Mouse (Mus musculus): ENCODE measurements around the gene Gal3st2. TPM values are rescaled to one million over a fixed set of nuclear protein-coding genes. Genes with fewer than 3 reads are reported as not detected.
"Not testable (repeated sequence)": the region's sequence is repeated elsewhere in the genome, so short reads cannot be mapped to it uniquely, and the experiment has no call there.

Gene Gal3st2
- polyA plus RNA-seq, 1 experiment from 2014 or later: not detected

DNA sequence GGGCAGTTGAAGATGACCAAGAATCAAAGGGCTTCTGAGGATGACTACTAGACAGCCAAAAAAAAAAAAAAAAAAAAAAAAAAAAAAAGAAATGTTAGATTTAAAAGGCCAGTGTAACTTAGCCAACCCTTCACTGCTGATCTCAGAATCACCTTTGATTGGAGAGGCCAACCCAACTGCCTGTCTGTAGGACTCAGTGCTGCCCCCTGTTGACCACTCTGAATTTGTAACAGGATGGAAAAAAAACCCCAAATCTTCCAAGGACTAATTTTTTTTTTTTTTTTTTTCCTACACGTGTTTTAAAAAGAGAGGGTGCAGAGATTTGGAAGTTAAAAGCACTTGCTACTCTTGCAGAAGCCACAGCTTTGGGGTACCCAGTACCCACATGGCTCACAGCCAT, 29.8 kb downstream of the Gal3st2 start:
- H3K4me2 ChIP-seq (replicated peaks; ENCODE audit: low read depth, low read length); H3K27ac ChIP-seq (ENCODE audit: low read length); ATAC-seq (ENCODE audit: insufficient number of reproducible peaks, insufficient read depth, low FRiP score, low read depth); H3K4me3 ChIP-seq (ENCODE audit: low read depth, low read length); H3K27me3 ChIP-seq (ENCODE audit: control insufficient read depth, insufficient read depth, low read length); H3K36me3 ChIP-seq (ENCODE audit: control insufficient read depth, insufficient read depth, low read length); H3K9me3 ChIP-seq (ENCODE audit: control insufficient read depth, low read depth, low read length); H3K4me1 ChIP-seq (ENCODE audit: control insufficient read depth, insufficient read depth, low read length); H3K9ac ChIP-seq (replicated peaks; ENCODE audit: low read depth, low read length): not testable (repeated sequence)
- 60% methylated on average over 1 of the region's 1 CpGs for WGBS

DNA sequence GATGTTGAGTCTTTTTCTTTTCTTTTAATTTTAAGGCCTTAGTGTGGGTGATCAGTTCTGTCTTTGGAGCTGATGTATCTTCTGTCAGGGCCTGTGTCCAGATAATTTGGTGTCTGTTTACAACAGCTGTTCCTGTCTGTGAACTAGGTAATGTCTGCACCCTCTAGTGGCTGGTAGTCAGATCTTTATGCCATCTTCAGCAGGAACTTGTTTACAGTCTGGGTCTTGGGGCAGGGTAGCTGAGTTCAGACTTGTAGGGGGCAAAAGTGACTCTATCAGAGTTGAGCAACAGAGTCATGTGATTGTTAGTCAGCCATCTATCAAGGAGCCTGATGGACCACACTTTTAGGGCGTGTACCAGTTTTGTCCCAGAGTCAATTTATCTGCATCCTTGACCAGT, 36.3 kb downstream of the Gal3st2 start:
- not testable (repeated sequence) for H3K4me2 ChIP-seq (replicated peaks; ENCODE audit: low read depth, low read length); H3K4me3 ChIP-seq (ENCODE audit: low read depth, low read length); H3K9ac ChIP-seq (replicated peaks; ENCODE audit: low read depth, low read length); H3K9me3 ChIP-seq (ENCODE audit: control insufficient read depth, low read depth, low read length); H3K27ac ChIP-seq (ENCODE audit: low read length); H3K4me1 ChIP-seq (ENCODE audit: control insufficient read depth, insufficient read depth, low read length); H3K36me3 ChIP-seq (ENCODE audit: control insufficient read depth, insufficient read depth, low read length); H3K27me3 ChIP-seq (ENCODE audit: control insufficient read depth, insufficient read depth, low read length); ATAC-seq (ENCODE audit: insufficient number of reproducible peaks, insufficient read depth, low FRiP score, low read depth)
- WGBS: no CpG with 5 or more reads among the region's 1 CpGs

DNA sequence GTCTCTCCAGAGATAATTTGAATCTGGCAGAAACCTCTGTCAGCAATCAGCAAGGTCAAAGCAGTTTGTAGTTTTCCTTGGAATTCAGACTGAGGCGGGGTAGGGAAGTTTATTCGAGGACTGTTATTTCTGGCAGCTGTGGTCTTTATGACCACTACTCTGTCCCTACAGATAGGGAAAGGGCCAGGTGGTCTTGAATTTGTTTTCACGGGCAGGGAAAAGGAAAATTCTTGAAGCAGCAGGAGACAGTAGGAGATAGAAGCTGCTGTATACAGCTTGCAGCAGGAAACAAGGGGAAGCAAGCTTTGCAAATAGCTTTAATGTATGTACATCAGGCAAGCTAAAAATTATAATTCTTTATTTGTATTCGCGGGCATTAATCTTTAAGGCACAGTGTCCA, 40.2 kb downstream of the Gal3st2 start:
- H3K4me2 ChIP-seq (replicated peaks; ENCODE audit: low read depth, low read length); ATAC-seq (ENCODE audit: insufficient number of reproducible peaks, insufficient read depth, low FRiP score, low read depth); H3K9me3 ChIP-seq (ENCODE audit: control insufficient read depth, low read depth, low read length); H3K27ac ChIP-seq (ENCODE audit: low read length); H3K4me1 ChIP-seq (ENCODE audit: control insufficient read depth, insufficient read depth, low read length); H3K9ac ChIP-seq (replicated peaks; ENCODE audit: low read depth, low read length); H3K36me3 ChIP-seq (ENCODE audit: control insufficient read depth, insufficient read depth, low read length); H3K27me3 ChIP-seq (ENCODE audit: control insufficient read depth, insufficient read depth, low read length); H3K4me3 ChIP-seq (ENCODE audit: low read depth, low read length): not testable (repeated sequence)
- WGBS: no CpG with 5 or more reads among the region's 5 CpGs

DNA sequence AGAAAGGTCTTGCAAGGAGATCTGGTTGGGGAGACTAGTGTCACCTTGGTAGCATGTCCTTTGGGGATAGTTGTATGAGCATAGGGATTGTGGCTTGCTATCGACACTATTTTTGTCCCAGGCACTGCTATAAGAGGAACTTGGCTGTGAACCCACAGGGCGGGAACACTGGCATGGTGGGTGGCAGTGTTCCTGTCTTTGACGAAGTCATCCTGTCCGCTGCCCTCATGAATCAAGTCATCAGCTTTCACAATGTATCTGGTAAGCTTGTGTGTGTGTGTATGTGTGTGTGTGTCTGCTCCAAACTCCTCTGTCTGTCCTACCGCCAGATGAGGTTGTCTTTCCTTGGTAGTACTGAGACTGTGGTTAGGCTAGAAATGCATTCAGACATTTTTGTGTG, 45.6 kb downstream of the Gal3st2 start:
- H3K36me3 ChIP-seq (ENCODE audit: control insufficient read depth, insufficient read depth, low read length); H3K9me3 ChIP-seq (ENCODE audit: control insufficient read depth, low read depth, low read length); H3K4me1 ChIP-seq (ENCODE audit: control insufficient read depth, insufficient read depth, low read length); H3K27ac ChIP-seq (ENCODE audit: low read length); H3K27me3 ChIP-seq (ENCODE audit: control insufficient read depth, insufficient read depth, low read length); H3K4me2 ChIP-seq (replicated peaks; ENCODE audit: low read depth, low read length); H3K9ac ChIP-seq (replicated peaks; ENCODE audit: low read depth, low read length); H3K4me3 ChIP-seq (ENCODE audit: low read depth, low read length); ATAC-seq (ENCODE audit: insufficient number of reproducible peaks, insufficient read depth, low FRiP score, low read depth): not testable (repeated sequence)
- 92% methylated on average over 3 of the region's 5 CpGs for WGBS

- not testable (repeated sequence) for H3K27me3 ChIP-seq (ENCODE audit: control insufficient read depth, insufficient read depth, low read length); H3K9ac ChIP-seq (replicated peaks; ENCODE audit: low read depth, low read length); H3K4me2 ChIP-seq (replicated peaks; ENCODE audit: low read depth, low read length); H3K36me3 ChIP-seq (ENCODE audit: control insufficient read depth, insufficient read depth, low read length); H3K4me1 ChIP-seq (ENCODE audit: control insufficient read depth, insufficient read depth, low read length); H3K4me3 ChIP-seq (ENCODE audit: low read depth, low read length); H3K9me3 ChIP-seq (ENCODE audit: control insufficient read depth, low read depth, low read length); ATAC-seq (ENCODE audit: insufficient number of reproducible peaks, insufficient read depth, low FRiP score, low read depth); H3K27ac ChIP-seq (ENCODE audit: low read length)
- no CpG with 5 or more reads among the region's 11 CpGs for WGBS
Measured at GRCm38 (mm10) chr1:93908977-93909586, 48.0 kb downstream of the Gal3st2 start.

DNA sequence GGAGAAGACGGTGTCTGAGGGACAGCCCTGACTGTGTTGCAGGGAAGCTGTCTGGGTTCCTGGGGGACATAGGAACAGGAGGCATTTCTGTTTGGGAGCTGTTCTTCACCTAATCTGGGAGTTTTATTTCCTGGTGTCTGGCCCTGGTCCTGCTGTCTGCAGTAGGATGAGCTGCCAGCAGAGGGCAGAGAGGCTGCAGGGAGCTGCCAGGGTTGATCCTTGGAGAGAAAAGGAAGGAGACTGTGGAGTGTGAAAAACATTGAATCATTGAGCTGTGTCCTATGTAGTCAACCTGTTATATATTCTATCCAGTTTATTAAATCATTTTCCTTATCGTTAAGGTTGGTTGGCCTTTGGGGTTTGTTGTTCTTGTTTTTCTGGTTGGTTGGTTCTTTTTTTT, 50.8 kb downstream of the Gal3st2 start:
- not testable (repeated sequence) for H3K4me2 ChIP-seq (replicated peaks; ENCODE audit: low read depth, low read length); H3K9ac ChIP-seq (replicated peaks; ENCODE audit: low read depth, low read length); H3K4me1 ChIP-seq (ENCODE audit: control insufficient read depth, insufficient read depth, low read length); H3K27me3 ChIP-seq (ENCODE audit: control insufficient read depth, insufficient read depth, low read length); H3K27ac ChIP-seq (ENCODE audit: low read length); H3K9me3 ChIP-seq (ENCODE audit: control insufficient read depth, low read depth, low read length); H3K4me3 ChIP-seq (ENCODE audit: low read depth, low read length); ATAC-seq (ENCODE audit: insufficient number of reproducible peaks, insufficient read depth, low FRiP score, low read depth); H3K36me3 ChIP-seq (ENCODE audit: control insufficient read depth, insufficient read depth, low read length)
- WGBS: no CpG with 5 or more reads among the region's 2 CpGs

GRCm38 (mm10) chr1:93917160-93917559, 56.1 kb downstream of the Gal3st2 start:
- not testable (repeated sequence) for H3K36me3 ChIP-seq (ENCODE audit: control insufficient read depth, insufficient read depth, low read length); H3K4me1 ChIP-seq (ENCODE audit: control insufficient read depth, insufficient read depth, low read length); H3K27me3 ChIP-seq (ENCODE audit: control insufficient read depth, insufficient read depth, low read length); H3K27ac ChIP-seq (ENCODE audit: low read length); H3K4me3 ChIP-seq (ENCODE audit: low read depth, low read length); H3K9me3 ChIP-seq (ENCODE audit: control insufficient read depth, low read depth, low read length); H3K9ac ChIP-seq (replicated peaks; ENCODE audit: low read depth, low read length); ATAC-seq (ENCODE audit: insufficient number of reproducible peaks, insufficient read depth, low FRiP score, low read depth); H3K4me2 ChIP-seq (replicated peaks; ENCODE audit: low read depth, low read length)
- 83% methylated on average over 3 of the region's 3 CpGs for WGBS

DNA sequence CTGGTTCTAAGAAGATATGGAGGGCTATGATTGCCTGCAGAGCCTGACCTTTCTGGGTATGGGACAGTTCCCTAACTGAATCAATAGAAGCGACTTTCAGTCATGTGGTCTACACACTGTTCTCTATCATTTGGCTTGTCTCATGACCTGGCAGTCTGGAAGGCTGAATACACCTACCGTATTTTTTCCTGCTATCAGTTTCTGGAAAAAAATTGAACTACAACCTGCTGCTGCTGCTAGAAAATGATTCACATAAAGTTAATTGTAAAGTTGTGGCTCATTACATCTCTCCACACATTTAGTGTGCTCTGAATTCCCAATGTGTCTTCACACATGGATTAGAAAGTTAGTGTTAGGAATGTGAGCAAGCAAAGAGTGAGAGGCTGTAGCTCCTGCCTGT, 56.9 kb downstream of the Gal3st2 start, which contains the start of gene Gal3st2b:
Gene Gal3st2b, plus strand, starts transcription at position 301 of the 400 bp plus-strand sequence.
- H3K4me3 ChIP-seq (ENCODE audit: low read depth, low read length); H3K27me3 ChIP-seq (ENCODE audit: control insufficient read depth, insufficient read depth, low read length): not testable (repeated sequence)
- WGBS: 66% methylated on average over 2 of the region's 2 CpGs

GRCm38 (mm10) chr1:93918775-93919174, 57.7 kb downstream of the Gal3st2 start:
- 60% methylated on average over 1 of the region's 1 CpGs for WGBS
- H3K9me3 ChIP-seq (ENCODE audit: control insufficient read depth, low read depth, low read length); ATAC-seq (ENCODE audit: insufficient number of reproducible peaks, insufficient read depth, low FRiP score, low read depth); H3K9ac ChIP-seq (replicated peaks; ENCODE audit: low read depth, low read length); H3K27me3 ChIP-seq (ENCODE audit: control insufficient read depth, insufficient read depth, low read length); H3K27ac ChIP-seq (ENCODE audit: low read length); H3K4me1 ChIP-seq (ENCODE audit: control insufficient read depth, insufficient read depth, low read length); H3K36me3 ChIP-seq (ENCODE audit: control insufficient read depth, insufficient read depth, low read length); H3K4me3 ChIP-seq (ENCODE audit: low read depth, low read length); H3K4me2 ChIP-seq (replicated peaks; ENCODE audit: low read depth, low read length): not testable (repeated sequence)

More for the DNA sequence above, 56.9 kb downstream of the Gal3st2 start, which contains the start of gene Gal3st2b:
- not testable (repeated sequence) for H3K27ac ChIP-seq (ENCODE audit: low read length); H3K9me3 ChIP-seq (ENCODE audit: control insufficient read depth, low read depth, low read length); H3K9ac ChIP-seq (replicated peaks; ENCODE audit: low read depth, low read length); H3K36me3 ChIP-seq (ENCODE audit: control insufficient read depth, insufficient read depth, low read length); H3K4me2 ChIP-seq (replicated peaks; ENCODE audit: low read depth, low read length); ATAC-seq (ENCODE audit: insufficient number of reproducible peaks, insufficient read depth, low FRiP score, low read depth); H3K4me1 ChIP-seq (ENCODE audit: control insufficient read depth, insufficient read depth, low read length)

Data from stomach, embryonic 14.5 days (tissue).